8 mouse cellular contexts compared by ENCODE assay signal in the genomic region with DNA sequence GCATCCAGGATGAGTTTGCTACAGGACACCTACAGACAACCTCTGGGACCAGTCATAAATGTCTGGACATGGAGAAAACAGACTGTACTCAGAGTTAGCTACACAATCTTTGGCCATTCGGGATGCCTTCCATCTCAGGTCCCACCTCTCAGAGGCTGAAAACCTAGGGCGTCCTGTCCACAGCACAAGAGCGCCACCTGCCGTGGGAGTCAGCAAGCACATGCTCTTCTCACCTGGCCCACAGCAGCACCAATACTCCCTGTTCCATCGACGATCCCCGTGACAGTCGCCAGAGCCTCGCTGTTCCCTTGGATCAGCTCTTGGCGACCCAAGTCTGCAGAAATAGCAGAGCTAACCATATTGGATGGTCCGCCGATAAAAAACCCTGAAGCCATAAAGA. TPM values are rescaled to one million over a fixed set of nuclear protein-coding genes. Genes with fewer than 3 reads are reported as not detected.
DNase-seq lines count a peak whose midpoint lies in the region; ATAC-seq and TF ChIP-seq lines count a peak whose summit lies in the region.

No protein-coding gene starts in this region.

- H3K36me3 ChIP-seq in forebrain, embryonic 15.5 days: peaks cover 25% of the 10 kb centered on the region
- peaks cover 54% of the 10 kb centered on the region for H3K36me3 ChIP-seq in lung, embryonic 14.5 days (ENCODE audit: insufficient read depth)
- peaks cover 14% of the 10 kb centered on the region; the same call in 1 of the 2 replicates for H3K36me3 ChIP-seq in thymus, adult 2 months (ENCODE audit: control insufficient read depth, insufficient read depth, low read length)

- no peaks in the 10 kb centered on the region for H3K27me3 ChIP-seq in forebrain, embryonic 15.5 days
- H3K27me3 ChIP-seq in lung, embryonic 14.5 days (ENCODE audit: insufficient read depth, low read length): no peaks in the 10 kb centered on the region
- no peaks in the 10 kb centered on the region for H3K27me3 ChIP-seq in thymus, adult 2 months (ENCODE audit: control insufficient read depth, insufficient read depth, low read length)

- no peak overlapping the region for H3K27ac ChIP-seq in forebrain, embryonic 15.5 days (replicated peaks)
- no peak overlapping the region for H3K27ac ChIP-seq in lung, embryonic 14.5 days (ENCODE audit: low read depth)
- H3K27ac ChIP-seq in olfactory bulb, adult 2 months (ENCODE audit: insufficient read depth, low read depth, low read length): no peak overlapping the region
- H3K27ac ChIP-seq in thymus, adult 2 months (ENCODE audit: control insufficient read depth, insufficient read depth, low read length): no peak overlapping the region

- H3K9me3 ChIP-seq in forebrain, embryonic 15.5 days: no peaks in the 10 kb centered on the region
- H3K9me3 ChIP-seq in lung, embryonic 14.5 days (ENCODE audit: low read depth, low read length): no peaks in the 10 kb centered on the region

- 17% methylated on average over 12 of the region's 12 CpGs for WGBS in forebrain, embryonic 15.5 days
- 17% methylated on average over 12 of the region's 12 CpGs for WGBS in lung, embryonic 14.5 days
- WGBS in olfactory bulb, adult 2 months: 17% methylated on average over 12 of the region's 12 CpGs
- WGBS in thymus, adult 2 months: 26% methylated on average over 12 of the region's 12 CpGs

- H3K4me3 ChIP-seq in forebrain, embryonic 15.5 days: no peak overlapping the region
- no peak overlapping the region for H3K4me3 ChIP-seq in lung, embryonic 14.5 days (ENCODE audit: low read depth, low read length)
- H3K4me3 ChIP-seq in olfactory bulb, adult 2 months (ENCODE audit: insufficient read depth, low read depth, low read length): no peak overlapping the region
- no peak overlapping the region for H3K4me3 ChIP-seq in thymus, adult 2 months (ENCODE audit: control insufficient read depth, insufficient read depth, low read length)

- peak; percentile 97 for TF ChIP-seq CTCF in lung, embryonic 14.5 days (IDR thresholded peaks at IDR 0.05; ENCODE audit: low read depth)
- peak; percentile 90 for TF ChIP-seq CTCF in olfactory bulb, adult 2 months (IDR thresholded peaks at IDR 0.05; ENCODE audit: insufficient read depth, low read depth, low read length)
- TF ChIP-seq CTCF in thymus, adult 2 months (IDR thresholded peaks at IDR 0.05; ENCODE audit: borderline replicate concordance, control insufficient read depth, extremely low read depth, insufficient read depth, low read length, poor library complexity): peak; percentile 88

- peak; percentile 88 for DNase-seq in ES-CJ7 (ENCODE audit: low read depth, low spot score)
- peak; percentile 81 for DNase-seq in cerebellum, adult 11 months
- DNase-seq in heart, postnatal 36 days: peak; percentile 85 to 90
- DNase-seq in layer of hippocampus, adult 11-12 months (ENCODE audit: low spot score): peak; percentile 87
- DNase-seq in lung, embryonic 14.5 days: peak; percentile 90
- DNase-seq in thymus, adult 2 months: peak; percentile 81

- no peak overlapping the region for H3K4me2 ChIP-seq in forebrain, embryonic 15.5 days (replicated peaks)
- H3K4me2 ChIP-seq in lung, embryonic 14.5 days: no peak overlapping the region

- peak; percentile 73 for ATAC-seq in forebrain, embryonic 15.5 days (replicated peaks)
- ATAC-seq in lung, embryonic 14.5 days (ENCODE audit: insufficient read depth): peak; percentile 49

- H3K9ac ChIP-seq in forebrain, embryonic 15.5 days (replicated peaks): no peak overlapping the region
- no peak overlapping the region for H3K9ac ChIP-seq in lung, embryonic 14.5 days

- TF ChIP-seq POLR2A in olfactory bulb, adult 2 months (IDR thresholded peaks at IDR 0.05; ENCODE audit: insufficient read depth, low read depth, low read length): no peak
- no peak for TF ChIP-seq POLR2A in thymus, adult 2 months (IDR thresholded peaks at IDR 0.05; ENCODE audit: control insufficient read depth, extremely low read depth, insufficient read depth, low read length, poor library complexity)

- intact Hi-C loops in heart, postnatal 36 days (cut with DNase I): loop anchor here (1.0 to 5.0 kb wide), 4 partner anchors 87 to 198 kb away; no protein-coding TSS in a partner anchor

- peaks cover 20% of the 10 kb centered on the region for H3K4me1 ChIP-seq in forebrain, embryonic 15.5 days
- no peaks in the 10 kb centered on the region for H3K4me1 ChIP-seq in lung, embryonic 14.5 days (ENCODE audit: insufficient read depth)
- H3K4me1 ChIP-seq in olfactory bulb, adult 2 months (ENCODE audit: control insufficient read depth, insufficient read depth, low read length): 0 out of 2 replicates have a peak, but pooled peaks cover 10% of the 10 kb centered on the region
- peaks cover 18% of the 10 kb centered on the region for H3K4me1 ChIP-seq in thymus, adult 2 months (replicated peaks; ENCODE audit: control insufficient read depth, insufficient read depth, low read length)

RNA-seq across cellular contexts. Expression of a gene that starts 33.5 kb away (rescaled TPM):
- polyA plus RNA-seq in forebrain, embryonic 15.5 days (2015; fragmentation: Nextera tagmentation; extraction: Ambion mirVana): 60.4 and 69.5 TPM in 2 replicates
- 10 to 100 TPM; 21.5 to 22.8 TPM for total RNA-seq in heart, postnatal 36 days (2021)
- 33.8 and 36.6 TPM in 2 replicates for polyA plus RNA-seq in lung, embryonic 14.5 days (2014; fragmentation: Nextera tagmentation; extraction: Ambion mirVana)
- not detected in 2 replicates for polyA plus RNA-seq in olfactory bulb, adult 2 months (2012; ENCODE audit: insufficient read depth, insufficient read length, low replicate concordance, missing spikeins)
- 28.6 and 30.8 TPM in 2 replicates for polyA plus RNA-seq in thymus, adult 2 months (2012; rRNA removed)

RNA-seq across cellular contexts. Expression of a gene that starts 37.0 kb away (rescaled TPM):
- 0.15 and 0.20 TPM in 2 replicates for polyA plus RNA-seq in forebrain, embryonic 15.5 days (2015; fragmentation: Nextera tagmentation; extraction: Ambion mirVana)
- under 1 TPM; 0.25 to 0.27 TPM for total RNA-seq in heart, postnatal 36 days (2021)
- 2.8 and 3.7 TPM in 2 replicates for polyA plus RNA-seq in lung, embryonic 14.5 days (2014; fragmentation: Nextera tagmentation; extraction: Ambion mirVana)
- not detected in 2 replicates for polyA plus RNA-seq in olfactory bulb, adult 2 months (2012; ENCODE audit: insufficient read depth, insufficient read length, low replicate concordance, missing spikeins)
- 9.8 and 13.2 TPM in 2 replicates for polyA plus RNA-seq in thymus, adult 2 months (2012; rRNA removed)
